Mouse (Mus musculus) limb, embryonic 15.5 days (tissue): ENCODE data around the gene Ntmt1. TPM values are rescaled to one million over a fixed set of nuclear protein-coding genes. Genes with fewer than 3 reads are reported as not detected.
A peak's percentile ranks its signal among the peaks of the same experiment; 100 is the strongest.

Experiments
- ATAC-seq: fragments of 200-750 bp; cut with Nextera tagmentation; 2 replicates; pipeline ENCODE4 v1.8.0; 2017; ENCODE audit warnings: low read depth, moderate TSS enrichment; ENCODE audit not compliant: insufficient number of reproducible peaks, low FRiP score, low TSS enrichment
- H3K27ac ChIP-seq: fragments of 300-500 bp; sonication (generic); 2 replicates; pipeline ENCODE4 v1.5.1; 2015; ENCODE audit warnings: moderate library complexity, mild to moderate bottlenecking, inconsistent platforms
- H3K27me3 ChIP-seq: fragments of 300-500 bp; sonication (generic); 2 replicates; pipeline ENCODE4 v1.6.1; 2015; ENCODE audit warnings: inconsistent platforms
- H3K36me3 ChIP-seq: fragments of 300-500 bp; sonication (generic); 2 replicates; pipeline ENCODE4 v1.6.1; 2015; ENCODE audit warnings: inconsistent platforms
- H3K4me1 ChIP-seq: fragments of 300-500 bp; sonication (generic); 2 replicates; pipeline ENCODE4 v1.6.1; 2015; ENCODE audit warnings: inconsistent platforms
- H3K4me2 ChIP-seq: fragments of 300-500 bp; sonication (generic); 2 replicates; pipeline ENCODE4 v1.6.1; 2015; ENCODE audit warnings: mild to moderate bottlenecking, inconsistent platforms
- H3K4me3 ChIP-seq: fragments of 300-500 bp; sonication (generic); 2 replicates; pipeline ENCODE4 v1.5.1; 2015; ENCODE audit warnings: mild to moderate bottlenecking, inconsistent platforms
- H3K9ac ChIP-seq: fragments of 300-500 bp; sonication (generic); 2 replicates; pipeline ENCODE4 v1.6.1; 2015; ENCODE audit warnings: inconsistent platforms
- H3K9me3 ChIP-seq: fragments of 300-500 bp; sonication (generic); 2 replicates; pipeline ENCODE4 v1.6.1; 2016; ENCODE audit warnings: inconsistent platforms
- WGBS: fragments of 180-500 bp; shearing (Covaris S2); methylation state at CpG from one replicate; pipeline ENCODE4 v1.1.7; 2015; 5-methylcytosine and 5-hydroxymethylcytosine counted together
- polyA plus RNA-seq: library from polyadenylated mRNA; unstranded; fragments of >200 nt; fragmentation: Nextera tagmentation; extraction: Ambion mirVana; gene quantifications from 2 replicates; pipeline ENCODE4 v1.2.1, GENCODE M21; 2015

Gene Ntmt1
- polyA plus RNA-seq, 1 experiment from 2014 or later = 86.3 TPM

DNA sequence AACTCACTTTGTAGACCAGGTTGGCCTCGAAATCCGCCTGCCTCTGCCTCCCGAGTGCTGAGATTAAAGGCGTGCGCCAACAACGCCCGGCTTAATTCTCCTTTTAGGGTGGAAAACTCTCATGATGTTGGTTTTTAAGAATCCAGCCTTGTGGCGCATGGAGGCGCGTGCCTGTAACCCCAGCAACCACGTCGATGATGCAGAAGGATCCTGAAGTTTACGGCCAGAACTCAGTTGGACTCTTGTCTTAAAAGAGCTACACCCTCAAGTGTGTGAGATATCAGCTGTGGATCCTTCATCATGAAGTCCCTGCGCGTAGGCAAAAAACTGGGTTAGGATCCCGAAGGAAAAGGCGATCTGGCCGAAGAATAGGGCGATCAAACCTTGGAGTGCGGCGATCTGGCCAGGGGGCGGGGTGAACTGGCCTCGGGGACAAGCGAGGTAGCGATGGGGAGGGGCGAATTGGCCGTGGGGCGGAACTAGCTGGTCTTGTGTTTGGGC is 429 bp upstream of the Ntmt1 start:
- WGBS = 6% methylated on average over 28 of the region's 28 CpGs
- Histone ChIP-seq H3K36me3 (0 out of 2 replicates have a peak, but pooled peaks cover 6% of the 10 kb centered on the region), H3K4me2 (peak overlapping the region; percentile 68), H3K4me1 (peaks cover 22% of the 10 kb centered on the region), H3K9me3 (no peaks in the 10 kb centered on the region), H3K4me3 (peak overlapping the region; percentile 63), H3K9ac (peak overlapping the region; percentile 53), H3K27ac (peak overlapping the region; percentile 79), H3K27me3 (peaks cover 11% of the 10 kb centered on the region)
- 0 out of 2 replicates have a peak, but pooled peaks have one; percentile 0 for ATAC-seq

DNA sequence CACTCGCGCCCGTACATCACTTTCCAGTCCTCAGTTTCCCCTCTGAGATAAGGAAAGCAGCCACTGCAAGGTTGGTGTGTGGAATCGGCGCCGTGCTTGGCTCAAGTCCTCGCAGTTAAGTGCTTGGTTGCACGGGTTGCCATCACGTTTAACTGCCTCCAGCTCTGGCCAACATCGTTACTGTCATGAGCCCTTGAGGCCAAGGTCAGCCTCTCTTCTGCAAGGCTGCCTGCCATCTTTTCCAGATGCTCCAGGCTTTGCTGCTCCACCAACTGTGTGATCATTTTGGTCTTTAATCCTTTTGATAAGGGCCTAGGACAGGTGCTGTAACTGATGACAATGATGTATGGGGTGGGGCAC is 650 bp downstream of the Ntmt1 start:
- whole genome bisulfite sequencing = 2% methylated on average over 10 of the region's 10 CpGs
- H3K4me1 ChIP-seq = peaks cover 22% of the 10 kb centered on the region
- H3K9ac ChIP-seq = peak overlapping the region; percentile 69
- no peak for ATAC-seq
- H3K27me3 ChIP-seq = peaks cover 2% of the 10 kb centered on the region; the same call in 1 of the 2 replicates
- peak overlapping the region; percentile 63 for H3K4me3 ChIP-seq
- peak overlapping the region; percentile 68 for H3K4me2 ChIP-seq
- H3K27ac ChIP-seq = peak overlapping the region; percentile 80
- H3K36me3 ChIP-seq = peaks cover 16% of the 10 kb centered on the region
- H3K9me3 ChIP-seq = no peaks in the 10 kb centered on the region

DNA sequence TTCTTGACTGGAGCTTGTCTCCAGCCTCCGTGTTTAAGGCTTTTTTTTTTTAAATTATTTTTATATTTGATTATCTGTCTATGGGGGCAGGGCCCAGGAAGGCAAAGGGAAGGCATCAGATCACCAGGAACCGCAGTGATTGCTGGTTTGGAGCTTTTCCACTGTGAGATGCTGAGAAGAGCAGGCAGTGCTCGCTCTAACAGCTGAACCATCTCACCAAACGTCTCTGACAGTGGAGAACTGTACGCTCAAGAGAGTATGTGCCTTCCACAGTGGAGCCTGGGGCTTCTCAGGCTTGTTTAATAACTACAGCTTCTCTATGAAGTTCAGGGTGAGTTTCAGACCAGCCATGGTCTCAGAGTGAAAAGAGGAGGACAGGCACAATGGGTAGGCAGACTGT is 1.9 kb downstream of the Ntmt1 start:
- H3K9ac ChIP-seq = no peak overlapping the region
- peaks cover 22% of the 10 kb centered on the region for H3K4me1 ChIP-seq
- H3K36me3 ChIP-seq = peaks cover 28% of the 10 kb centered on the region
- ATAC-seq = no peak
- H3K27ac ChIP-seq = no peak overlapping the region
- H3K27me3 ChIP-seq = no peaks in the 10 kb centered on the region
- no peak overlapping the region for H3K4me3 ChIP-seq
- H3K4me2 ChIP-seq = 0 out of 2 replicates have a peak overlapping the region, but pooled peaks have one; percentile 2
- H3K9me3 ChIP-seq = no peaks in the 10 kb centered on the region
- 77% methylated on average over 5 of the region's 5 CpGs for WGBS

DNA sequence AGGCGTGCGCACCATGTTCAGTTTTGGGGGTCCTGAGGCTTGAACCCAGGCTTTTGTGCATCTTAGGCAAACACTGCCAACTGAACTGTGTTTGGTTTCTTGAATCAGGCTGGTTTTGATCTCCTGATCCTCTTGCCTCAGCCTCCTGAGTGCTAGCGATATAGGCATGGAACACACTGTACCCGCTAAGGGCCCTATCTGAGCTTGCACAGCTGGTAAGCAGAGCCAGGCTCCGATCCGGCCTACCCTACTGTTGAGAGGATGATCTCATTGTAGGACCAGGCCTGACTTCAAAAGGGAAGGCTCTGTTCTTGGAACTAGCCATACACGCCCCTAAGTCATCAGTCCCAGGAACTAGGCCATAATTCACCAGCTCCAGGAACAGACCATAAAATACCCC is 2.9 kb downstream of the Ntmt1 start:
- no peak overlapping the region for H3K27ac ChIP-seq
- peaks cover 19% of the 10 kb centered on the region for H3K4me1 ChIP-seq
- H3K4me2 ChIP-seq = no peak overlapping the region
- ATAC-seq = no peak
- no peaks in the 10 kb centered on the region for H3K27me3 ChIP-seq
- no peaks in the 10 kb centered on the region for H3K9me3 ChIP-seq
- H3K4me3 ChIP-seq = no peak overlapping the region
- peaks cover 39% of the 10 kb centered on the region for H3K36me3 ChIP-seq
- WGBS = 77% methylated on average over 7 of the region's 7 CpGs
- H3K9ac ChIP-seq = no peak overlapping the region

DNA sequence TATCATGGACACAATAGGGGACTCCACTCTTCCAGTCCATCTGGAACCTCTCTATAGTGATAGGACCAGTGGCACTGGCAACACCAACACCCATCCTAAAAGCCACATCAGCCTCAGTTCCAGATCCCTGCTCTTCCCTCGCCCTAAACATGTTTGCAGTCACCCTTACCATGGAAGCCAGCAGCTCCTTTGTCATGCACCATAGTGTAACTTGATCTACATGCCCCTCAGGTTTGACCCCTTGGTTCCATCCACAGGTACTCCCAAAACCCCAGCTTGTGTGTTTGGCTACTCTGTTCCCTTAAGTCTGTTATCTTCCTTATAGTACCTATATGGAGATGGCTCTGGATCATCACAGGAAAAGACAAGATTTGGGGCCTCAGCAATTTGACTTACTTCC is 8.8 kb downstream of the Ntmt1 start:
- Histone ChIP-seq H3K4me2 (no peak overlapping the region), H3K4me3 (no peak overlapping the region), H3K27ac (no peak overlapping the region), H3K36me3 (peaks cover 86% of the 10 kb centered on the region), H3K4me1 (no peaks in the 10 kb centered on the region), H3K27me3 (no peaks in the 10 kb centered on the region), H3K9ac (no peak overlapping the region), H3K9me3 (no peaks in the 10 kb centered on the region)
- WGBS = 85% methylated on average over 1 of the region's 1 CpGs
- ATAC-seq = no peak

DNA sequence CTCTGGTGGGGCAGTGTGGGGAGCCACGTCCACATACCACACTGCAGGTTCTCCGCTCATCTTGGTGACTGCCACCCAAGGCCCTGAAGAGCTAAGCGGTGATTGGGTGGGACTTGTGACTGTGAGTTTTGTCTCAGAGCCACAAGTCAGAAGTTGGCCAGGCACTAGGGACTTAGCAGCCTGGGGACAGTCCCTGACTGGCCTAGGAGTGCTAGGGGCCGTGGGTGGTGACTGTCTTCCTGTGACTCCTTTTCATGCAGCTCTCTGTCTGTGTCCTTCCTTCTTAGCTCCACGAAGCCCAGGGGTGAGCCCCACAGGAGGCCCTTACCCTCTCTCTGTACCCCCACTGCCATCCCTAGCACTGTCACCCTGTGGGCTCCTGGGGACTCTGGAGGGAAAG is 12.2 kb downstream of the Ntmt1 start:
- Histone ChIP-seq H3K27ac (no peak overlapping the region), H3K9ac (no peak overlapping the region), H3K9me3 (no peaks in the 10 kb centered on the region), H3K4me1 (peaks cover 18% of the 10 kb centered on the region), H3K36me3 (peaks cover 92% of the 10 kb centered on the region), H3K4me2 (no peak overlapping the region), H3K4me3 (no peak overlapping the region), H3K27me3 (no peaks in the 10 kb centered on the region)
- WGBS = 94% methylated on average over 5 of the region's 5 CpGs
- ATAC-seq = no peak

DNA sequence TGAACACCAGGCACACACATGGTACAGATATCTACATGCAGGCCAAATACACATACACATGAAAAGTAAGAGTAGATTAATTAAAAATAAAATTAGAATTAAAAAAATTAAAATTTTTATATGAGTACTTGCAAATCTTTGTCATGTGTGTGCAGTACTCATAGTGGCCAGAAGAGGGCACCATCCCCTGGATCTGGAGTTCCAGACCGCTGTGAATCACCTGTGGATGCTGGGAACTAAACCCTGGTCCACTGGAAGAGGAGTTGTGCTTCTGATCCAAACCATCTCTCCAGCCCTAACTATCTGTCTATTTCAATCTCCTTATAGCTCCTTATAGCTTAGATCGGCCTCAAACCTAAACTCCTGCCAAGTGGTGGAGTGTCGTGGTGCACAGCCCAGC is 13.4 kb downstream of the Ntmt1 start:
- Histone ChIP-seq H3K4me1 (peaks cover 18% of the 10 kb centered on the region), H3K27me3 (no peaks in the 10 kb centered on the region), H3K4me3 (no peak overlapping the region), H3K9ac (no peak overlapping the region), H3K36me3 (peaks cover 91% of the 10 kb centered on the region), H3K4me2 (no peak overlapping the region), H3K27ac (no peak overlapping the region; the same call in 1 of the 2 replicates), H3K9me3 (no peaks in the 10 kb centered on the region)
- WGBS = 92% methylated on average over 3 of the region's 3 CpGs
- no peak for ATAC-seq

DNA sequence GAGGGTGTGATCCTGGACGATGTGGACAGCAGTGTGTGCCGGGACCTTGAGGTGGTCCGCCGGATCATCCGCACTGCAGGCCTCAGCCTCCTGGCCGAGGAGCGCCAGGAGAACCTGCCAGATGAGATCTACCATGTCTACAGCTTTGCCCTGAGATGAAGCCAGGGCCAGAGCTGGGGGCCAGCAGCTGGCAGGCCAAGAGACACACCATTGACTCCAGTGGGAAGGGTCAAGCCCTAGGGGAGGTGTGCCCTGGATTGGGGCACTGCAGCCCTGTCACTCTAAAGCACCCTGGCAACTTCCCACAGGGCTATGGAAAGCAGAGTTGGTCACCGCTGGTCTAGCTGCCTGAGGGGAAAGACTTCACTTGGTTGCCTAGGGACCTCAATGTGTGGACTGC is 14.8 kb downstream of the Ntmt1 start:
- Histone ChIP-seq H3K4me1 (peaks cover 31% of the 10 kb centered on the region), H3K9me3 (no peaks in the 10 kb centered on the region), H3K4me2 (no peak overlapping the region), H3K27me3 (no peaks in the 10 kb centered on the region), H3K4me3 (no peak overlapping the region), H3K36me3 (peaks cover 88% of the 10 kb centered on the region), H3K9ac (no peak overlapping the region), H3K27ac (peak overlapping the region; percentile 17; the same call in 1 of the 2 replicates)
- WGBS = 89% methylated on average over 8 of the region's 8 CpGs
- no peak for ATAC-seq

DNA sequence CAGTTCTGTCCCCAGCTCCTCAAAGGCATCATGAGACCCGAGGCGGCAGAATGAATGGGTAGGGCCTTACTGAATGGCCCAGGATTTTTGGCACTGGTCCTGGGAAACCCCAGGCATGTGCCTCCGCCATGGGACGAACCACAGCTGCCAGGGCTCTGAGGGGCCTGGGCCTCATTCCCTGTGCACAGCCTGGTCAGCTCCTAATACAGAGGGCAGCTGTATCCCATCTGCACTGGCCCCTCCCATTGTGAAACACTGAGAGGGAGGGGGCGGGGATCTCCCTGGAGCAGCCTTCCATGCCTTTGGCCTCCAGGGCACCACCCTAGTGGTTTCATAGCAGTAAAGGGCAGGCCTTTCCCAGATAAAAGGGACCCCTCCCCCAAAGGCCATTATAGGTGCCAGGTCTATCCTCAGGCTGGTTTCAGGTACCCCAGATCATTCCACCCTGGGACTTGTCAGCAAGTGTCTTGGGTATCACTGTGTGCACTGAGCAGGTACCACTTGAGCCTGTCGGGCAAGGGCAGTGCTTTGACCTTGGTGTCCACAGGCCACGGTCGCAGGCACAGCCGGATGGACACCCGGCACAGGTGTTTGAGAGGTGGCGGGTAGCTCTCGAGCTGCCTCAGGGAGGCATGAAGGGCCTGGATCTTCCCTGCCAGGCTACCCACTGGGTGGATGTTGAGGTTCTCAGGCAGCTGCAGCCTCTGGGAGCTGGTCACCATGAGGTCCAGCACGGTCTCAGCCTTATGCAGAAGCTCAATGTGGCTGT is 15.9 kb downstream of the Ntmt1 start:
- Histone ChIP-seq H3K4me2 (no peak overlapping the region), H3K27ac (peak overlapping the region; percentile 68; the same call in 1 of the 2 replicates), H3K4me1 (peaks cover 35% of the 10 kb centered on the region), H3K36me3 (peaks cover 79% of the 10 kb centered on the region), H3K9ac (no peak overlapping the region), H3K9me3 (no peaks in the 10 kb centered on the region), H3K27me3 (no peaks in the 10 kb centered on the region), H3K4me3 (no peak overlapping the region)
- 70% methylated on average over 13 of the region's 13 CpGs for WGBS
- peak; percentile 40; the same call in 1 of the 2 replicates for ATAC-seq

DNA sequence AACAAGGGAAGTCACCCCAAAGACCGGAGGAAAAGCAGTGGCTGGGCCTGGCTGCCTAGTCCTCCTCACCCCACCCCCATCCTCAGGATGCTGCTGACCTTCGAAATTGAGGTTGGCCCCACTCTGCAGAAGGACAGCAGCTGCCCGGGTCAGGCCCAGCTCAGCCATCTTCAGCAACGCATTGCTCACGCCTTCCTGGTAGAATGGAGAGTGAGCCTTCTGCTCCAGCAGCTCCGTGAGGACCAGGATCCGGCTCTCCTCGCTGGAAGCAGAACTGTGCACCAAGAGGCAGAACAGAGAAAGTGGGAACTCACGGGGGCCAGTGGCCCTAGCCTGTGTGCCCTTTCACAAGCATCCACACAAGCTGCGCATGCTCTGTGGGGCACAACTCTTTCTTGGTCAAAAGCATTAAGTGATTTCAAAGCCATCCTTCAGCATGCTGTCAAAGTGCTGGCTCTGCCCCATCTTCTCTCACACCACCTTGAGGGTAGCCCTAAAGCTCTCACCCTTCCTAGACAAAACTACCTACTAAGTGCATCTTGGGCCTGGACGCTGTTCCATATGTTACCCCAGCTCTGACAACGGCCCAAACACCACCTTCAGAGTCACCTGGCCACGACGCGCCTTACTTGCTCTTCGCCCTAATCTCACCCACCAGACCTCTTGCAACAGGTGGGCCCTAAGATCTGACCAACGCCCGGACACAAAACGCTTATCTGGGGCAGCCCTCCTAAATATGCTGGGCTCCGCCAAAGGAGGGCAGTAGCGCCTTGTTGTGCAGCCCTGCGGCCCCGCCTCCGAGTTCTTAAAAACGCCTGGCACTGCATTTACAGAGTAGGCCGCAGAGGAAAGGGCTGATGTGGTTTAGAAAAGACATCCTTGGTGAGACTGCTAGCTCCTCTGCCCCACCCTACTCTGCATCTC is 19.5 kb downstream of the Ntmt1 start:
- Histone ChIP-seq H3K27me3 (no peaks in the 10 kb centered on the region), H3K9me3 (no peaks in the 10 kb centered on the region), H3K4me3 (peak overlapping the region; percentile 90), H3K36me3 (peaks cover 46% of the 10 kb centered on the region), H3K4me1 (peaks cover 35% of the 10 kb centered on the region), H3K27ac (peak overlapping the region; percentile 77), H3K4me2 (peak overlapping the region; percentile 81), H3K9ac (peak overlapping the region; percentile 86)
- ATAC-seq = no peak
- 33% methylated on average over 26 of the region's 26 CpGs for WGBS

DNA sequence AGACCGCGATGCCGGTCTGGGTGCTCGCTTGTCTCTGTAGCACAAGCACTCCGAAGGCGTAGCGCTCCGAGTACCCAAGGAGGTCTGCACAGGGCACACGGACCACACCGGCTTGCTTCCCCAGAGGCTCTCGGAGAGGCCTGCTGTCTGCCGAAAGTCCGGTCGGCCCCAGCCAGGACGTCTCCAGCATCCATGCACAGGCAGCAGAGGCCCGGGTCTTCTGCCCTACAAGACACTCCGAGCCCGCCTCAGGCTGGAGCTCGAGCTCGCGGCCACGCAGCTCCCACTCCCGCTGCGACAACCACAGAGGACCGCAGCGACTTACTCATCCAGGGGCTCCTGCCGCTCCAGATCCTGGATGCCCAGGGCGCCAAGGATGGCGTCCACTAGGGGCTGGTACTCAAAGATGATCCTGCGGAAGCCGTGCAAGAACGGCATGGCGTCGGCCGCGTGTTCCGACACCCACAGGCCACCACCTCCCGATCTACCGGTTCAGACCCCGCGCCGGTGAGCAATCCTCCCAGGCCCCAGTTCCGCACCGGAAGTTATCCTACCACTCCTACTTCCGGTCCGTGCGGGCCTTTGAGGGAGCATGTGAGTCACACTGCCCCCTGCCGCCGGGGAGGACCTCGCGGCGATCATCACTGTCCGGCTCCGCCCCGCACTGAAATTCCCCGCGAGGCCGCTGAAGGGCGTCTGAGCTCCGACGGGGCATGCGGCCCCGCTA is 20.3 kb downstream of the Ntmt1 start:
- ATAC-seq = peak; percentile 76
- WGBS = under 1% methylated on average over 63 of the region's 63 CpGs

More for the DNA sequence above, 20.3 kb downstream of the Ntmt1 start:
- peak overlapping the region; percentile 81 for H3K4me2 ChIP-seq
- peak overlapping the region; percentile 77 for H3K27ac ChIP-seq
- H3K4me3 ChIP-seq = peak overlapping the region; percentile 90
- H3K9me3 ChIP-seq = no peaks in the 10 kb centered on the region
- H3K36me3 ChIP-seq = peaks cover 38% of the 10 kb centered on the region
- peaks cover 31% of the 10 kb centered on the region for H3K4me1 ChIP-seq
- H3K9ac ChIP-seq = peak overlapping the region; percentile 86
- no peaks in the 10 kb centered on the region for H3K27me3 ChIP-seq
